10 mouse cellular contexts compared by ENCODE assay signal in genomic region chr2:32294348-32294747, GRCm38 (mm10). TPM values are rescaled to one million over a fixed set of nuclear protein-coding genes. Genes with fewer than 3 reads are reported as not detected.
DNase-seq lines count a peak whose midpoint lies in the region; ATAC-seq and TF ChIP-seq lines count a peak whose summit lies in the region.
"Had no signal": no experiment of that assay in that cellular context is flagged by ENCODE, and none has a peak within 500 bp of the region (broad histone marks: within the 10 kb centered on the region; RNA-seq: fewer than 3 reads in every experiment).

No protein-coding gene starts in this region.

- peak overlapping the region; percentile 56 for H3K27ac ChIP-seq in heart, embryonic 15.5 days
- no peak overlapping the region for H3K27ac ChIP-seq in forebrain, embryonic 16.5 days (ENCODE audit: low read length)
- H3K27ac ChIP-seq in hindbrain, postnatal 0 days, result no peak overlapping the region
- no peak overlapping the region for H3K27ac ChIP-seq in midbrain, embryonic 11.5 days (ENCODE audit: low read depth, low read length)

- no peak overlapping the region for H3K4me3 ChIP-seq in heart, embryonic 15.5 days
- no peak overlapping the region for H3K4me3 ChIP-seq in forebrain, embryonic 16.5 days (replicated peaks; ENCODE audit: low read length)
- no peak overlapping the region for H3K4me3 ChIP-seq in hindbrain, postnatal 0 days (ENCODE audit: low read length)
- no peak overlapping the region for H3K4me3 ChIP-seq in midbrain, embryonic 11.5 days (ENCODE audit: low read depth, low read length)

- no peak overlapping the region; the same call in 1 of the 2 replicates for H3K9ac ChIP-seq in heart, embryonic 15.5 days
- H3K9ac ChIP-seq in forebrain, embryonic 16.5 days (replicated peaks; ENCODE audit: low read depth, low read length), result no peak overlapping the region
- no peak overlapping the region for H3K9ac ChIP-seq in hindbrain, postnatal 0 days (replicated peaks; ENCODE audit: low read length)
- no peak overlapping the region for H3K9ac ChIP-seq in midbrain, embryonic 11.5 days (ENCODE audit: low read length)

- DNase-seq in cerebellum, adult 11-12 months, result peak; percentile 80
- no peak for DNase-seq in cerebellum, postnatal 4 days (ENCODE audit: low spot score in 2 of 2)
- DNase-seq in MN1 (ENCODE audit: low spot score), result peak; percentile 25
- peak; percentile 73 to 80 for DNase-seq in cerebellum, postnatal 14 days
- no peak for DNase-seq in hindbrain, postnatal 0 days (ENCODE audit: low spot score)
- DNase-seq in midbrain, embryonic 11.5 days (ENCODE audit: low spot score, missing footprints), result no peak
- DNase-seq: thymus, postnatal 36 days had no signal

- ATAC-seq in heart, embryonic 15.5 days (replicated peaks; ENCODE audit: insufficient number of reproducible peaks, insufficient read depth, low FRiP score, low read depth), result peak; percentile 61; the same call in 1 of the 2 replicates
- ATAC-seq in forebrain, embryonic 16.5 days, result no peak
- no peak for ATAC-seq in hindbrain, postnatal 0 days
- no peak for ATAC-seq in midbrain, embryonic 11.5 days (ENCODE audit: low FRiP score)
- ATAC-seq: Patski had no signal

- H3K4me1 ChIP-seq in heart, embryonic 15.5 days (replicated peaks), result peaks cover 28% of the 10 kb centered on the region
- H3K4me1 ChIP-seq in forebrain, embryonic 16.5 days (replicated peaks; ENCODE audit: control insufficient read depth, insufficient read depth, low read length), result peaks cover 3% of the 10 kb centered on the region
- H3K4me1 ChIP-seq in hindbrain, postnatal 0 days (ENCODE audit: insufficient read depth, low read length), result no peaks in the 10 kb centered on the region
- no peaks in the 10 kb centered on the region for H3K4me1 ChIP-seq in midbrain, embryonic 11.5 days (ENCODE audit: control insufficient read depth, insufficient read depth, low read length)

- H3K4me2 ChIP-seq in heart, embryonic 15.5 days, result no peak overlapping the region
- H3K4me2 ChIP-seq in forebrain, embryonic 16.5 days (ENCODE audit: low read length), result no peak overlapping the region
- no peak overlapping the region for H3K4me2 ChIP-seq in hindbrain, postnatal 0 days (ENCODE audit: low read depth, low read length)
- no peak overlapping the region for H3K4me2 ChIP-seq in midbrain, embryonic 11.5 days

- H3K36me3 ChIP-seq in heart, embryonic 15.5 days, result peaks cover 34% of the 10 kb centered on the region
- peaks cover 11% of the 10 kb centered on the region for H3K36me3 ChIP-seq in forebrain, embryonic 16.5 days (ENCODE audit: control insufficient read depth, insufficient read depth)
- H3K36me3 ChIP-seq in hindbrain, postnatal 0 days (ENCODE audit: insufficient read depth, low read length), result peaks cover 27% of the 10 kb centered on the region
- H3K36me3 ChIP-seq in midbrain, embryonic 11.5 days (ENCODE audit: control insufficient read depth, insufficient read depth, low read length), result peaks cover 5% of the 10 kb centered on the region; the same call in 1 of the 2 replicates

- no peaks in the 10 kb centered on the region for H3K27me3 ChIP-seq in heart, embryonic 15.5 days
- no peaks in the 10 kb centered on the region for H3K27me3 ChIP-seq in forebrain, embryonic 16.5 days (replicated peaks; ENCODE audit: control insufficient read depth, insufficient read depth, low read length)
- H3K27me3 ChIP-seq in hindbrain, postnatal 0 days (ENCODE audit: insufficient read depth, low read length), result no peaks in the 10 kb centered on the region
- H3K27me3 ChIP-seq in midbrain, embryonic 11.5 days (ENCODE audit: control insufficient read depth, insufficient read depth, low read length), result no peaks in the 10 kb centered on the region
- H3K27me3 ChIP-seq: Patski had no signal

- TF ChIP-seq CTCF in hindbrain, postnatal 0 days (IDR thresholded peaks at IDR 0.05; ENCODE audit: low read depth), result no peak

- WGBS in heart, embryonic 15.5 days, result 58% methylated on average over 8 of the region's 8 CpGs
- WGBS in forebrain, embryonic 16.5 days, result 78% methylated on average over 8 of the region's 8 CpGs
- WGBS in hindbrain, postnatal 0 days, result 67% methylated on average over 8 of the region's 8 CpGs
- 90% methylated on average over 8 of the region's 8 CpGs for WGBS in midbrain, embryonic 11.5 days

- H3K9me3 ChIP-seq in heart, embryonic 15.5 days (replicated peaks), result no peaks in the 10 kb centered on the region
- no peaks in the 10 kb centered on the region for H3K9me3 ChIP-seq in forebrain, embryonic 16.5 days (ENCODE audit: control insufficient read depth, low read length)
- no peaks in the 10 kb centered on the region for H3K9me3 ChIP-seq in hindbrain, postnatal 0 days (ENCODE audit: low read length)
- H3K9me3 ChIP-seq in midbrain, embryonic 11.5 days (ENCODE audit: control insufficient read depth, low read length), result no peaks in the 10 kb centered on the region

RNA-seq across cellular contexts. Expression of gene Swi5, which starts 6.5 kb away (rescaled TPM):
- polyA plus RNA-seq in heart, embryonic 15.5 days (2015; fragmentation: Nextera tagmentation; extraction: Ambion mirVana), result 275 and 299 TPM in 2 replicates
- 362 and 368 TPM in 2 replicates for polyA plus RNA-seq in forebrain, embryonic 16.5 days (2015; fragmentation: Nextera tagmentation; extraction: Ambion mirVana)
- total RNA-seq in hindbrain, postnatal 0 days (2014; rRNA removed), result 302 and 319 TPM in 2 replicates
- 487 and 513 TPM in 2 replicates for polyA plus RNA-seq in hindbrain, postnatal 0 days (2015; fragmentation: Nextera tagmentation; extraction: Ambion mirVana)
- polyA plus RNA-seq in midbrain, embryonic 11.5 days (2014; fragmentation: Nextera tagmentation; extraction: Ambion mirVana), result 382 and 417 TPM in 2 replicates

RNA-seq across cellular contexts. Expression of gene Golga2, which starts 7.2 kb away (rescaled TPM):
- polyA plus RNA-seq in heart, embryonic 15.5 days (2015; fragmentation: Nextera tagmentation; extraction: Ambion mirVana), result 21.7 and 26.4 TPM in 2 replicates
- polyA plus RNA-seq in forebrain, embryonic 16.5 days (2015; fragmentation: Nextera tagmentation; extraction: Ambion mirVana), result 29.4 and 29.8 TPM in 2 replicates
- 49.3 and 55.8 TPM in 2 replicates for total RNA-seq in hindbrain, postnatal 0 days (2014; rRNA removed)
- 24.4 and 25.7 TPM in 2 replicates for polyA plus RNA-seq in hindbrain, postnatal 0 days (2015; fragmentation: Nextera tagmentation; extraction: Ambion mirVana)
- 14.6 and 16.7 TPM in 2 replicates for polyA plus RNA-seq in midbrain, embryonic 11.5 days (2014; fragmentation: Nextera tagmentation; extraction: Ambion mirVana)

RNA-seq across cellular contexts. Expression of gene Uck1, which starts 34.4 kb away (rescaled TPM):
- 32.9 and 49.0 TPM in 2 replicates for polyA plus RNA-seq in heart, embryonic 15.5 days (2015; fragmentation: Nextera tagmentation; extraction: Ambion mirVana)
- 93.9 and 108 TPM in 2 replicates for polyA plus RNA-seq in forebrain, embryonic 16.5 days (2015; fragmentation: Nextera tagmentation; extraction: Ambion mirVana)
- total RNA-seq in hindbrain, postnatal 0 days (2014; rRNA removed), result 115 and 138 TPM in 2 replicates
- polyA plus RNA-seq in hindbrain, postnatal 0 days (2015; fragmentation: Nextera tagmentation; extraction: Ambion mirVana), result 90.8 and 92.5 TPM in 2 replicates
- polyA plus RNA-seq in midbrain, embryonic 11.5 days (2014; fragmentation: Nextera tagmentation; extraction: Ambion mirVana), result 70.9 and 73.2 TPM in 2 replicates

RNA-seq across cellular contexts. Expression of gene Ciz1, which starts 57.8 kb away (rescaled TPM):
- polyA plus RNA-seq in heart, embryonic 15.5 days (2015; fragmentation: Nextera tagmentation; extraction: Ambion mirVana), result 30.9 and 46.0 TPM in 2 replicates
- polyA plus RNA-seq in forebrain, embryonic 16.5 days (2015; fragmentation: Nextera tagmentation; extraction: Ambion mirVana), result 64.3 and 64.6 TPM in 2 replicates
- 87.6 and 103 TPM in 2 replicates for total RNA-seq in hindbrain, postnatal 0 days (2014; rRNA removed)
- 33.3 and 40.3 TPM in 2 replicates for polyA plus RNA-seq in hindbrain, postnatal 0 days (2015; fragmentation: Nextera tagmentation; extraction: Ambion mirVana)
- 43.1 and 46.9 TPM in 2 replicates for polyA plus RNA-seq in midbrain, embryonic 11.5 days (2014; fragmentation: Nextera tagmentation; extraction: Ambion mirVana)

RNA-seq across cellular contexts. Expression of gene Pomt1, which starts 58.0 kb away (rescaled TPM):
- polyA plus RNA-seq in heart, embryonic 15.5 days (2015; fragmentation: Nextera tagmentation; extraction: Ambion mirVana), result 15.4 and 18.0 TPM in 2 replicates
- polyA plus RNA-seq in forebrain, embryonic 16.5 days (2015; fragmentation: Nextera tagmentation; extraction: Ambion mirVana), result 29.9 and 36.8 TPM in 2 replicates
- 41.2 and 41.8 TPM in 2 replicates for total RNA-seq in hindbrain, postnatal 0 days (2014; rRNA removed)
- 18.0 and 19.4 TPM in 2 replicates for polyA plus RNA-seq in hindbrain, postnatal 0 days (2015; fragmentation: Nextera tagmentation; extraction: Ambion mirVana)
- 16.4 and 22.0 TPM in 2 replicates for polyA plus RNA-seq in midbrain, embryonic 11.5 days (2014; fragmentation: Nextera tagmentation; extraction: Ambion mirVana)

Comparison
In these comparisons a context has a peak if more than half of its experiments do, and no peak if none do; other contexts are left out.
1. DNase-seq: peak in cerebellum, adult 11-12 months (single experiment), MN1 (single experiment) and cerebellum, postnatal 14 days (2 of 2); none in cerebellum, postnatal 4 days (0 of 2), hindbrain, postnatal 0 days (single experiment) and midbrain, embryonic 11.5 days (single experiment).